Mouse (Mus musculus) liver, embryonic 13.5 days (tissue): ENCODE data around the gene Acot4. TPM values are rescaled to one million over a fixed set of nuclear protein-coding genes. Genes with fewer than 3 reads are reported as not detected.
"Not testable (repeated sequence)": the region's sequence is repeated elsewhere in the genome, so short reads cannot be mapped to it uniquely, and the experiment has no call there.

Source experiments
- ATAC-seq: fragments of 200-750 bp; cut with Nextera tagmentation; 2 replicates; pipeline ENCODE4 v1.8.0; 2017; ENCODE audit warnings: low read depth, mild to moderate bottlenecking, moderate number of reproducible peaks, moderate library complexity
- DNase-seq: peaks from one replicate; pipeline ENCODE4 v3.0.0; 2022
- H3K27ac ChIP-seq: fragments of 300-500 bp; sonication (generic); 2 replicates; pipeline ENCODE4 v1.5.1; 2015; ENCODE audit warnings: moderate library complexity, mild to moderate bottlenecking, inconsistent platforms
- H3K27me3 ChIP-seq: fragments of 300-500 bp; sonication (generic); 2 replicates; pipeline ENCODE4 v1.6.1; 2015; ENCODE audit warnings: mild to moderate bottlenecking, inconsistent platforms
- H3K36me3 ChIP-seq: fragments of 300-500 bp; sonication (generic); 2 replicates; pipeline ENCODE4 v1.6.1; 2015; ENCODE audit warnings: mild to moderate bottlenecking, inconsistent platforms
- H3K4me1 ChIP-seq: fragments of 300-500 bp; sonication (generic); replicated peaks from 2 replicates; pipeline ENCODE4 v1.6.1; 2015; ENCODE audit warnings: inconsistent platforms
- H3K4me2 ChIP-seq: fragments of 300-500 bp; sonication (generic); 2 replicates; pipeline ENCODE4 v1.6.1; 2015; ENCODE audit warnings: inconsistent platforms, mild to moderate bottlenecking, moderate library complexity
- H3K4me3 ChIP-seq: fragments of 300-500 bp; sonication (generic); replicated peaks from 2 replicates; pipeline ENCODE4 v1.5.1; 2015; ENCODE audit warnings: mild to moderate bottlenecking, inconsistent platforms
- H3K9ac ChIP-seq: fragments of 300-500 bp; sonication (generic); 2 replicates; pipeline ENCODE4 v1.6.1; 2015; ENCODE audit warnings: mild to moderate bottlenecking, inconsistent platforms
- H3K9me3 ChIP-seq: fragments of 300-500 bp; sonication (generic); replicated peaks from 2 replicates; pipeline ENCODE4 v1.6.1; 2016; ENCODE audit warnings: inconsistent platforms
- WGBS: fragments of 180-500 bp; shearing (Covaris S2); methylation state at CpG from one replicate; pipeline ENCODE4 v1.1.7; 2015; ENCODE audit not compliant: insufficient replicate concordance; 5-methylcytosine and 5-hydroxymethylcytosine counted together
- polyA plus RNA-seq: library from polyadenylated mRNA; unstranded; fragments of >200 nt; fragmentation: Nextera tagmentation; extraction: Ambion mirVana; gene quantifications from 2 replicates; pipeline ENCODE4 v1.2.1, GENCODE M21; 2015

The Acot4 gene
- polyA plus RNA-seq, 1 experiment from 2014 or later, result 6.7 TPM

GRCm38 (mm10) chr12:84032854-84033253 lies 5.3 kb upstream of the Acot4 start:
- 62% methylated on average over 4 of the region's 4 CpGs for WGBS
- H3K9me3 ChIP-seq, result no peaks in the 10 kb centered on the region

GRCm38 (mm10) chr12:84033302-84033701 lies 4.9 kb upstream of the Acot4 start:
- H3K36me3 ChIP-seq, H3K4me3 ChIP-seq, H3K4me2 ChIP-seq, H3K9me3 ChIP-seq, H3K27ac ChIP-seq, H3K9ac ChIP-seq, DNase-seq, H3K27me3 ChIP-seq: not testable (repeated sequence)
- 38% methylated on average over 2 of the region's 2 CpGs for WGBS
- peaks cover 20% of the 10 kb centered on the region for H3K4me1 ChIP-seq
- ATAC-seq, result peak; percentile 31; the same call in 1 of the 2 replicates

More at GRCm38 (mm10) chr12:84032854-84033253, 5.3 kb upstream of the Acot4 start:
- ATAC-seq (no peak), DNase-seq (no peak)
- peaks cover 20% of the 10 kb centered on the region for H3K4me1 ChIP-seq
- no peak overlapping the region for H3K4me2 ChIP-seq
- H3K9ac ChIP-seq, result no peak overlapping the region
- H3K27me3 ChIP-seq, result peaks cover 6% of the 10 kb centered on the region
- no peaks in the 10 kb centered on the region for H3K36me3 ChIP-seq
- H3K4me3 ChIP-seq, result no peak overlapping the region
- no peak overlapping the region for H3K27ac ChIP-seq

GRCm38 (mm10) chr12:84034108-84034507 lies 4.1 kb upstream of the Acot4 start:
- WGBS, result 20% methylated on average over 4 of the region's 4 CpGs
- H3K36me3 ChIP-seq, result no peaks in the 10 kb centered on the region
- no peak for DNase-seq
- H3K4me3 ChIP-seq, result no peak overlapping the region
- peaks cover 15% of the 10 kb centered on the region for H3K27me3 ChIP-seq
- no peak overlapping the region for H3K27ac ChIP-seq
- H3K4me1 ChIP-seq, result peaks cover 20% of the 10 kb centered on the region
- H3K9me3 ChIP-seq, result no peaks in the 10 kb centered on the region
- H3K9ac ChIP-seq, result no peak overlapping the region
- ATAC-seq, result no peak
- no peak overlapping the region for H3K4me2 ChIP-seq

- Histone ChIP-seq H3K27me3 (peaks cover 16% of the 10 kb centered on the region), H3K9ac (peak within 1 kb of the TSS; percentile 43), H3K4me1 (peaks cover 12% of the 10 kb centered on the region; the same call in 1 of the 2 replicates), H3K4me2 (peak within 1 kb of the TSS; percentile 61), H3K4me3 (peak within 1 kb of the TSS; percentile 47)
- WGBS, result 2% methylated on average over 39 of the region's 39 CpGs
- peak; percentile 61 for ATAC-seq
- H3K36me3 ChIP-seq, DNase-seq, H3K9me3 ChIP-seq, H3K27ac ChIP-seq: not testable (repeated sequence)
Observed at GRCm38 (mm10) chr12:84038691-84039111, 522 bp downstream of the Acot4 start, which contains the start of gene Gm49366. Gene Gm49366, plus strand, starts transcription at chr12:84038935.

- no peak overlapping the region for H3K9ac ChIP-seq
- H3K27ac ChIP-seq, result peak overlapping the region; percentile 71
- DNase-seq (no peak), ATAC-seq (peak; percentile 61)
- 62% methylated on average over 5 of the region's 5 CpGs for WGBS
- peaks cover 4% of the 10 kb centered on the region; the same call in 1 of the 2 replicates for H3K4me1 ChIP-seq
- H3K4me2 ChIP-seq, result no peak overlapping the region
- H3K36me3 ChIP-seq, result peaks cover 6% of the 10 kb centered on the region; the same call in 1 of the 2 replicates
- no peak overlapping the region for H3K4me3 ChIP-seq
- H3K27me3 ChIP-seq, result peaks cover 16% of the 10 kb centered on the region
- H3K9me3 ChIP-seq, result no peaks in the 10 kb centered on the region
Observed at GRCm38 (mm10) chr12:84042248-84042647, 4.1 kb downstream of the Acot4 start.

- Histone ChIP-seq H3K4me1 (peaks cover 4% of the 10 kb centered on the region; the same call in 1 of the 2 replicates), H3K9ac (no peak overlapping the region), H3K4me3 (no peak overlapping the region), H3K4me2 (no peak overlapping the region), H3K9me3 (0 out of 2 replicates have a peak, but pooled peaks cover 6% of the 10 kb centered on the region), H3K27me3 (peaks cover 1% of the 10 kb centered on the region; the same call in 1 of the 2 replicates), H3K27ac (no peak overlapping the region), H3K36me3 (peaks cover 15% of the 10 kb centered on the region)
- 66% methylated on average over 2 of the region's 2 CpGs for WGBS
- no peak for DNase-seq
- ATAC-seq, result no peak
Observed at GRCm38 (mm10) chr12:84044045-84044444, 5.9 kb downstream of the Acot4 start.

GRCm38 (mm10) chr12:84046906-84047305 lies 8.7 kb downstream of the Acot4 start:
- H3K9ac ChIP-seq, result no peak overlapping the region
- peaks cover 2% of the 10 kb centered on the region; the same call in 1 of the 2 replicates for H3K27me3 ChIP-seq
- H3K4me3 ChIP-seq, result no peak overlapping the region
- no peak overlapping the region for H3K4me2 ChIP-seq
- no peaks in the 10 kb centered on the region for H3K4me1 ChIP-seq
- DNase-seq (no peak), ATAC-seq (no peak)
- peaks cover 9% of the 10 kb centered on the region for H3K36me3 ChIP-seq
- H3K27ac ChIP-seq, result no peak overlapping the region
- 73% methylated on average over 1 of the region's 1 CpGs for WGBS
- 0 out of 2 replicates have a peak, but pooled peaks cover 6% of the 10 kb centered on the region for H3K9me3 ChIP-seq

GRCm38 (mm10) chr12:84050744-84051143 lies 12.6 kb downstream of the Acot4 start:
- not testable (repeated sequence) for H3K4me2 ChIP-seq, H3K9ac ChIP-seq, ATAC-seq, H3K36me3 ChIP-seq, H3K4me3 ChIP-seq, H3K4me1 ChIP-seq, DNase-seq, H3K9me3 ChIP-seq, H3K27ac ChIP-seq
- WGBS, result 73% methylated on average over 5 of the region's 5 CpGs
- H3K27me3 ChIP-seq, result peaks cover 34% of the 10 kb centered on the region

- peaks cover 34% of the 10 kb centered on the region for H3K27me3 ChIP-seq
- no peak within 1 kb of the TSS for H3K9ac ChIP-seq
- H3K4me1 ChIP-seq, result no peaks in the 10 kb centered on the region
- 0 out of 2 replicates have a peak, but pooled peaks cover 6% of the 10 kb centered on the region for H3K9me3 ChIP-seq
- DNase-seq (no peak), ATAC-seq (no peak)
- peaks cover 9% of the 10 kb centered on the region for H3K36me3 ChIP-seq
- H3K4me3 ChIP-seq, result peak within 1 kb of the TSS; percentile 52
- peak within 1 kb of the TSS; percentile 64 for H3K4me2 ChIP-seq
- 40% methylated on average over 5 of the region's 5 CpGs for WGBS
- H3K27ac ChIP-seq, result peak within 1 kb of the TSS; percentile 49
Observed at GRCm38 (mm10) chr12:84051937-84052474, 13.8 kb downstream of the Acot4 start, which contains the start of gene Acot3. Gene Acot3, plus strand, starts transcription at chr12:84052144.

GRCm38 (mm10) chr12:84052609-84053008 lies 14.4 kb downstream of the Acot4 start:
- H3K4me1 ChIP-seq, result no peaks in the 10 kb centered on the region
- peaks cover 34% of the 10 kb centered on the region for H3K27me3 ChIP-seq
- 73% methylated on average over 7 of the region's 7 CpGs for WGBS
- no peak overlapping the region for H3K9ac ChIP-seq
- H3K27ac ChIP-seq, result peak overlapping the region; percentile 49
- H3K36me3 ChIP-seq, result peaks cover 7% of the 10 kb centered on the region
- ATAC-seq (no peak), DNase-seq (no peak)
- H3K4me3 ChIP-seq, result peak overlapping the region; percentile 52
- 0 out of 2 replicates have a peak, but pooled peaks cover 6% of the 10 kb centered on the region for H3K9me3 ChIP-seq
- peak overlapping the region; percentile 64 for H3K4me2 ChIP-seq

- H3K4me1 ChIP-seq, result no peaks in the 10 kb centered on the region
- H3K4me3 ChIP-seq, result peak overlapping the region; percentile 52
- peaks cover 4% of the 10 kb centered on the region for H3K36me3 ChIP-seq
- peak overlapping the region; percentile 64 for H3K4me2 ChIP-seq
- H3K27ac ChIP-seq, result peak overlapping the region; percentile 49
- DNase-seq (no peak), ATAC-seq (no peak)
- peak overlapping the region; percentile 51; the same call in 1 of the 2 replicates for H3K9ac ChIP-seq
- H3K27me3 ChIP-seq, result peaks cover 34% of the 10 kb centered on the region
- whole genome bisulfite sequencing, result 14% methylated on average over 16 of the region's 16 CpGs
- H3K9me3 ChIP-seq, result 0 out of 2 replicates have a peak, but pooled peaks cover 4% of the 10 kb centered on the region
Observed at GRCm38 (mm10) chr12:84053173-84053572, 15.0 kb downstream of the Acot4 start.
